Mouse (Mus musculus): ENCODE results near the gene Sh3rf1. TPM values are rescaled to one million over a fixed set of nuclear protein-coding genes. Genes with fewer than 3 reads are reported as not detected.

Gene Sh3rf1
- polyA plus RNA-seq, 1 experiment from 2014 or later, result 8.6 TPM

- DNase-seq (ENCODE audit: low spot score), result no peak
- no peaks in the 10 kb centered on the region for H3K27me3 ChIP-seq (ENCODE audit: control insufficient read depth, insufficient read depth, low read length)
- no peaks in the 10 kb centered on the region for H3K9me3 ChIP-seq (ENCODE audit: control insufficient read depth, low read length)
- no peak overlapping the region for H3K27ac ChIP-seq (replicated peaks; ENCODE audit: low read depth, low read length)
- no peak overlapping the region for H3K9ac ChIP-seq (ENCODE audit: low read length)
- H3K36me3 ChIP-seq (ENCODE audit: control insufficient read depth, insufficient read depth, low read length), result no peaks in the 10 kb centered on the region
- no peak overlapping the region for H3K4me2 ChIP-seq (ENCODE audit: low read depth, severe bottlenecking)
- H3K4me1 ChIP-seq (ENCODE audit: control insufficient read depth, insufficient read depth, low read length), result peaks cover 3% of the 10 kb centered on the region; the same call in 1 of the 2 replicates
- H3K4me3 ChIP-seq (ENCODE audit: low read depth, low read length), result no peak overlapping the region
- WGBS, result 83% methylated on average over 9 of the region's 9 CpGs
- no peak for ATAC-seq (ENCODE audit: insufficient number of reproducible peaks, low FRiP score, low TSS enrichment, low read depth)
Measured at GRCm38 (mm10) chr8:61384536-61384935, 160.9 kb downstream of the Sh3rf1 start.

GRCm38 (mm10) chr8:61385502-61386191 is 162.0 kb downstream of the Sh3rf1 start:
- 87% methylated on average over 11 of the region's 11 CpGs for WGBS
- no peak overlapping the region for H3K4me3 ChIP-seq (ENCODE audit: low read depth, low read length)
- H3K27me3 ChIP-seq (ENCODE audit: control insufficient read depth, insufficient read depth, low read length), result no peaks in the 10 kb centered on the region
- no peak overlapping the region for H3K27ac ChIP-seq (replicated peaks; ENCODE audit: low read depth, low read length)
- no peaks in the 10 kb centered on the region for H3K9me3 ChIP-seq (ENCODE audit: control insufficient read depth, low read length)
- peaks cover 3% of the 10 kb centered on the region; the same call in 1 of the 2 replicates for H3K4me1 ChIP-seq (ENCODE audit: control insufficient read depth, insufficient read depth, low read length)
- no peak overlapping the region for H3K9ac ChIP-seq (ENCODE audit: low read length)
- no peak for ATAC-seq (ENCODE audit: insufficient number of reproducible peaks, low FRiP score, low TSS enrichment, low read depth)
- no peak overlapping the region for H3K4me2 ChIP-seq (ENCODE audit: low read depth, severe bottlenecking)
- no peak for DNase-seq (ENCODE audit: low spot score)
- no peaks in the 10 kb centered on the region for H3K36me3 ChIP-seq (ENCODE audit: control insufficient read depth, insufficient read depth, low read length)

GRCm38 (mm10) chr8:61386645-61387044 is 163.0 kb downstream of the Sh3rf1 start:
- no peak overlapping the region for H3K4me3 ChIP-seq (ENCODE audit: low read depth, low read length)
- H3K27ac ChIP-seq (replicated peaks; ENCODE audit: low read depth, low read length), result 0 out of 2 replicates have a peak overlapping the region, but pooled peaks have one; percentile 30
- H3K36me3 ChIP-seq (ENCODE audit: control insufficient read depth, insufficient read depth, low read length), result no peaks in the 10 kb centered on the region
- ATAC-seq (ENCODE audit: insufficient number of reproducible peaks, low FRiP score, low TSS enrichment, low read depth) (0 out of 2 replicates have a peak, but pooled peaks have one; percentile 40), DNase-seq (ENCODE audit: low spot score) (peak; percentile 25)
- H3K27me3 ChIP-seq (ENCODE audit: control insufficient read depth, insufficient read depth, low read length), result no peaks in the 10 kb centered on the region
- H3K9ac ChIP-seq (ENCODE audit: low read length), result no peak overlapping the region; the same call in 1 of the 2 replicates
- peaks cover 3% of the 10 kb centered on the region; the same call in 1 of the 2 replicates for H3K4me1 ChIP-seq (ENCODE audit: control insufficient read depth, insufficient read depth, low read length)
- H3K4me2 ChIP-seq (ENCODE audit: low read depth, severe bottlenecking), result no peak overlapping the region
- no peaks in the 10 kb centered on the region for H3K9me3 ChIP-seq (ENCODE audit: control insufficient read depth, low read length)
- WGBS, result 46% methylated on average over 7 of the region's 7 CpGs

- no peak overlapping the region for H3K9ac ChIP-seq (ENCODE audit: low read length)
- DNase-seq (ENCODE audit: low spot score), result no peak
- no peak for ATAC-seq (ENCODE audit: insufficient number of reproducible peaks, low FRiP score, low TSS enrichment, low read depth)
- no peaks in the 10 kb centered on the region for H3K9me3 ChIP-seq (ENCODE audit: control insufficient read depth, low read length)
- no peak overlapping the region for H3K27ac ChIP-seq (replicated peaks; ENCODE audit: low read depth, low read length)
- WGBS, result 68% methylated on average over 6 of the region's 6 CpGs
- H3K4me1 ChIP-seq (ENCODE audit: control insufficient read depth, insufficient read depth, low read length), result peaks cover 3% of the 10 kb centered on the region; the same call in 1 of the 2 replicates
- H3K27me3 ChIP-seq (ENCODE audit: control insufficient read depth, insufficient read depth, low read length), result no peaks in the 10 kb centered on the region
- H3K4me2 ChIP-seq (ENCODE audit: low read depth, severe bottlenecking), result no peak overlapping the region
- H3K36me3 ChIP-seq (ENCODE audit: control insufficient read depth, insufficient read depth, low read length), result no peaks in the 10 kb centered on the region
- no peak overlapping the region for H3K4me3 ChIP-seq (ENCODE audit: low read depth, low read length)
Measured at GRCm38 (mm10) chr8:61387501-61387963, 163.9 kb downstream of the Sh3rf1 start.

- H3K9ac ChIP-seq (ENCODE audit: low read length), result no peak overlapping the region
- WGBS, result 72% methylated on average over 9 of the region's 9 CpGs
- ATAC-seq (ENCODE audit: insufficient number of reproducible peaks, low FRiP score, low TSS enrichment, low read depth) (no peak), DNase-seq (ENCODE audit: low spot score) (no peak)
- H3K4me1 ChIP-seq (ENCODE audit: control insufficient read depth, insufficient read depth, low read length), result peaks cover 3% of the 10 kb centered on the region; the same call in 1 of the 2 replicates
- H3K4me2 ChIP-seq (ENCODE audit: low read depth, severe bottlenecking), result no peak overlapping the region
- H3K4me3 ChIP-seq (ENCODE audit: low read depth, low read length), result no peak overlapping the region
- H3K27ac ChIP-seq (replicated peaks; ENCODE audit: low read depth, low read length), result no peak overlapping the region
- H3K36me3 ChIP-seq (ENCODE audit: control insufficient read depth, insufficient read depth, low read length), result no peaks in the 10 kb centered on the region
- no peaks in the 10 kb centered on the region for H3K9me3 ChIP-seq (ENCODE audit: control insufficient read depth, low read length)
- H3K27me3 ChIP-seq (ENCODE audit: control insufficient read depth, insufficient read depth, low read length), result no peaks in the 10 kb centered on the region
Measured at GRCm38 (mm10) chr8:61388341-61388740, 164.7 kb downstream of the Sh3rf1 start.

- ATAC-seq (ENCODE audit: insufficient number of reproducible peaks, low FRiP score, low TSS enrichment, low read depth) (no peak), DNase-seq (ENCODE audit: low spot score) (no peak)
- Histone ChIP-seq H3K4me3 (ENCODE audit: low read depth, low read length) (no peak overlapping the region), H3K4me1 (ENCODE audit: control insufficient read depth, insufficient read depth, low read length) (peaks cover 3% of the 10 kb centered on the region; the same call in 1 of the 2 replicates), H3K36me3 (ENCODE audit: control insufficient read depth, insufficient read depth, low read length) (no peaks in the 10 kb centered on the region), H3K9ac (ENCODE audit: low read length) (no peak overlapping the region), H3K4me2 (ENCODE audit: low read depth, severe bottlenecking) (no peak overlapping the region), H3K9me3 (ENCODE audit: control insufficient read depth, low read length) (no peaks in the 10 kb centered on the region), H3K27ac (replicated peaks; ENCODE audit: low read depth, low read length) (no peak overlapping the region), H3K27me3 (ENCODE audit: control insufficient read depth, insufficient read depth, low read length) (no peaks in the 10 kb centered on the region)
- 75% methylated on average over 18 of the region's 18 CpGs for WGBS
Measured at GRCm38 (mm10) chr8:61390307-61391057, 166.8 kb downstream of the Sh3rf1 start.

GRCm38 (mm10) chr8:61391058-61391434 is 167.4 kb downstream of the Sh3rf1 start:
- WGBS, result 85% methylated on average over 13 of the region's 13 CpGs
- no peak overlapping the region for H3K4me2 ChIP-seq (ENCODE audit: low read depth, severe bottlenecking)
- DNase-seq (ENCODE audit: low spot score) (peak; percentile 23), ATAC-seq (ENCODE audit: insufficient number of reproducible peaks, low FRiP score, low TSS enrichment, low read depth) (peak; percentile 11; the same call in 1 of the 2 replicates)
- H3K27me3 ChIP-seq (ENCODE audit: control insufficient read depth, insufficient read depth, low read length), result no peaks in the 10 kb centered on the region
- no peak overlapping the region for H3K9ac ChIP-seq (ENCODE audit: low read length)
- no peak overlapping the region for H3K4me3 ChIP-seq (ENCODE audit: low read depth, low read length)
- H3K9me3 ChIP-seq (ENCODE audit: control insufficient read depth, low read length), result no peaks in the 10 kb centered on the region
- no peak overlapping the region for H3K27ac ChIP-seq (replicated peaks; ENCODE audit: low read depth, low read length)
- no peaks in the 10 kb centered on the region for H3K36me3 ChIP-seq (ENCODE audit: control insufficient read depth, insufficient read depth, low read length)
- H3K4me1 ChIP-seq (ENCODE audit: control insufficient read depth, insufficient read depth, low read length), result peaks cover 3% of the 10 kb centered on the region; the same call in 1 of the 2 replicates

- Histone ChIP-seq H3K27ac (replicated peaks; ENCODE audit: low read depth, low read length) (no peak overlapping the region), H3K9me3 (ENCODE audit: control insufficient read depth, low read length) (no peaks in the 10 kb centered on the region), H3K9ac (ENCODE audit: low read length) (no peak overlapping the region), H3K27me3 (ENCODE audit: control insufficient read depth, insufficient read depth, low read length) (no peaks in the 10 kb centered on the region), H3K36me3 (ENCODE audit: control insufficient read depth, insufficient read depth, low read length) (no peaks in the 10 kb centered on the region), H3K4me2 (ENCODE audit: low read depth, severe bottlenecking) (no peak overlapping the region), H3K4me1 (ENCODE audit: control insufficient read depth, insufficient read depth, low read length) (no peaks in the 10 kb centered on the region), H3K4me3 (ENCODE audit: low read depth, low read length) (no peak overlapping the region)
- ATAC-seq (ENCODE audit: insufficient number of reproducible peaks, low FRiP score, low TSS enrichment, low read depth), result no peak
- WGBS, result 74% methylated on average over 2 of the region's 2 CpGs
- no peak for DNase-seq (ENCODE audit: low spot score)
Measured at GRCm38 (mm10) chr8:61397139-61397538, 173.5 kb downstream of the Sh3rf1 start.

All from limb, embryonic 11.5 days (tissue).